Mouse (Mus musculus) CH12.LX (cell line): Measurements from ENCODE around the gene Atg4d. TPM values are rescaled to one million over a fixed set of nuclear protein-coding genes. Genes with fewer than 3 reads are reported as not detected.

Source experiments
- DNase-seq: peaks from one replicate; pipeline ENCODE4 v3.0.0-alpha.2; 2013; ENCODE audit errors: extremely low read depth
- H3K27ac ChIP-seq: 2 replicates; pipeline ENCODE4 v1.5.1; 2012; ENCODE audit warnings: low read depth, mild to moderate bottlenecking, control low read depth, moderate library complexity; ENCODE audit not compliant: insufficient read depth
- H3K27me3 ChIP-seq: replicated peaks from 2 replicates; pipeline ENCODE3; 2012; ENCODE audit warnings: inconsistent platforms
- H3K36me3 ChIP-seq, 2 experiments: replicated peaks in 1 of 2; 2 replicates each; pipeline versions ENCODE3 to v1.6.1; 2012; ENCODE audit warnings: inconsistent platforms in 1 of 2, low read length in 1 of 2, mild to moderate bottlenecking in 1 of 2, mixed read lengths in 1 of 2, moderate library complexity in 1 of 2; ENCODE audit not compliant: control insufficient read depth in 1 of 2, insufficient read depth in 1 of 2
- H3K4me1 ChIP-seq, 2 experiments: 2 replicates each; pipeline ENCODE4 v1.6.1; 2012; ENCODE audit warnings: inconsistent platforms in 1 of 2, moderate library complexity in 1 of 2; ENCODE audit not compliant: insufficient read depth in 2 of 2, control insufficient read depth in 1 of 2
- H3K4me2 ChIP-seq: 2 replicates; pipeline ENCODE4 v1.6.1; 2012; ENCODE audit warnings: low read depth, mild to moderate bottlenecking, control low read depth; ENCODE audit not compliant: poor library complexity, insufficient read depth, severe bottlenecking
- H3K4me3 ChIP-seq, 3 experiments: fragments of 150-350 bp in 1 of 3; sonication (generic) in 1 of 3; replicated peaks in 1 of 3; 2 replicates each; pipeline versions ENCODE3 to v1.5.1; 2011 to 2012; ENCODE audit warnings: low read depth in 2 of 3, low read length in 2 of 3, mild to moderate bottlenecking in 2 of 3, moderate library complexity in 2 of 3, control low read depth in 1 of 3, improper control_type of control experiment in 1 of 3, inconsistent platforms in 1 of 3, mixed read lengths in 1 of 3; ENCODE audit not compliant: poor library complexity in 1 of 3
- H3K79me2 ChIP-seq: replicated peaks from 2 replicates; pipeline ENCODE4 v1.6.1; 2012; ENCODE audit warnings: mild to moderate bottlenecking, moderate library complexity; ENCODE audit not compliant: control insufficient read depth, poor library complexity, insufficient read depth, severe bottlenecking; ENCODE audit errors: extremely low read depth
- H3K9ac ChIP-seq: 2 replicates; pipeline ENCODE4 v1.6.1; 2012; ENCODE audit warnings: low read depth, mild to moderate bottlenecking, control low read depth, moderate library complexity; ENCODE audit not compliant: insufficient read depth
- H3K9me3 ChIP-seq: replicated peaks from 2 replicates; pipeline ENCODE3; 2012; ENCODE audit warnings: low read length, inconsistent platforms, mixed read lengths
- BHLHE40 ChIP-seq: IDR thresholded peaks from 2 replicates; pipeline ENCODE4 v1.6.1; 2011; ENCODE audit warnings: mild to moderate bottlenecking, low read depth, low read length, improper control_type of control experiment
- CTCF ChIP-seq, 2 experiments: IDR thresholded peaks in 1 of 2; conservative IDR thresholded peaks in 1 of 2; 2 replicates each; pipeline ENCODE4 v1.5.1; 2011 to 2012; ENCODE audit warnings: low read depth in 2 of 2, low read length in 2 of 2, improper control_type of control experiment in 1 of 2, inconsistent platforms in 1 of 2, mild to moderate bottlenecking in 1 of 2, moderate library complexity in 1 of 2
- ELF1 ChIP-seq: IDR thresholded peaks from 2 replicates; pipeline ENCODE4 v1.6.1; 2014; ENCODE audit warnings: low read depth, mild to moderate bottlenecking, inconsistent platforms, low read length, improper control_type of control experiment
- HCFC1 ChIP-seq: IDR thresholded peaks from 2 replicates; pipeline ENCODE4 v1.6.1; 2012; ENCODE audit warnings: low read depth, mild to moderate bottlenecking, inconsistent platforms, low read length, improper control_type of control experiment
- JUND ChIP-seq: conservative IDR thresholded peaks from 2 replicates; pipeline ENCODE4 v1.6.1; 2011; ENCODE audit warnings: low read depth, low read length, improper control_type of control experiment
- KAT2A ChIP-seq: IDR thresholded peaks from 2 replicates; pipeline ENCODE4 v1.6.1; 2012; ENCODE audit warnings: low read length, improper control_type of control experiment, inconsistent platforms; ENCODE audit not compliant: insufficient replicate concordance
- MEF2A ChIP-seq: IDR thresholded peaks from 2 replicates; pipeline ENCODE4 v1.6.1; 2014; ENCODE audit warnings: low read depth, mild to moderate bottlenecking, inconsistent platforms, low read length, improper control_type of control experiment, borderline replicate concordance
- MXI1 ChIP-seq: IDR thresholded peaks from 2 replicates; pipeline ENCODE4 v1.6.1; 2011; ENCODE audit warnings: mild to moderate bottlenecking, low read depth, low read length, improper control_type of control experiment
- NELFE ChIP-seq: IDR thresholded peaks from 2 replicates; pipeline ENCODE4 v1.6.1; 2011; ENCODE audit warnings: low read depth, low read length, improper control_type of control experiment
- RAD21 ChIP-seq: IDR thresholded peaks from 2 replicates; pipeline ENCODE4 v1.6.1; 2011; ENCODE audit warnings: low read depth, mild to moderate bottlenecking, low read length, improper control_type of control experiment, moderate library complexity
- RCOR1 ChIP-seq: conservative IDR thresholded peaks from 2 replicates; pipeline ENCODE4 v1.6.1; 2012; ENCODE audit warnings: low read depth, mild to moderate bottlenecking, inconsistent platforms, low read length, improper control_type of control experiment
- SIN3A ChIP-seq: IDR thresholded peaks from 2 replicates; pipeline ENCODE4 v1.6.1; 2012; ENCODE audit warnings: low read length, improper control_type of control experiment, inconsistent platforms
- TCF12 ChIP-seq: IDR thresholded peaks from 2 replicates; pipeline ENCODE4 v1.6.1; 2014; ENCODE audit warnings: low read depth, mild to moderate bottlenecking, inconsistent platforms, low read length, improper control_type of control experiment
- ZKSCAN1 ChIP-seq: IDR thresholded peaks from 2 replicates; pipeline ENCODE4 v1.6.1; 2012; ENCODE audit warnings: low read depth, inconsistent platforms, low read length, improper control_type of control experiment, borderline replicate concordance
- dilution Hi-C: fragments of 300-500 bp; cut with MboI; formaldehyde crosslinking; loops from 2 replicates; pipeline ENCODE4 v1.14.3; 2020; ENCODE audit warnings: low sequenced_read_pairs; ENCODE audit not compliant: extremely low pct_unique_long_range_greater_than_20kb, extremely low pct_ligation_motif_present
- in situ Hi-C: fragments of 300-500 bp; cut with MboI; formaldehyde crosslinking; loops from 3 replicates; pipeline ENCODE4 v1.14.3; 2019; ENCODE audit warnings: low sequenced_read_pairs, low pct_ligation_motif_present, low pct_unique_long_range_greater_than_20kb, mixed read lengths
- polyA plus RNA-seq: library from polyadenylated mRNA; unstranded; fragments of >175 nt; gene quantifications from 2 replicates; pipeline ENCODE4 v1.2.1, GENCODE M21; 2012; ENCODE audit warnings: low read depth; ENCODE audit not compliant: insufficient read length
- total RNA-seq, 2 experiments: library from RNA; depleted of rRNA; stranded (reverse); fragments of 300-350 nt in 1 of 2; fragments of >200 nt in 1 of 2; gene quantifications; 2 replicates each; pipeline ENCODE4 v1.2.3; 2012 to 2014

Atg4d gene
- total and polyA plus RNA-seq, 3 experiments = 7.7 to 14.3 (median 10.3) TPM

GRCm38 (mm10) chr9:21216050-21216841 lies 48.8 kb upstream of the Atg4d start:
- Histone ChIP-seq H3K36me3 (peaks cover 14 to 20% of the 10 kb centered on the region in 2 experiments), H3K4me3 (no peak overlapping the region), H3K9ac (no peak overlapping the region), H3K9me3 (no peaks in the 10 kb centered on the region), H3K27ac (no peak overlapping the region), H3K27me3 (peaks cover 2% of the 10 kb centered on the region), H3K4me2 (no peak overlapping the region), H3K4me1 (peaks cover 2 to 27% of the 10 kb centered on the region in 2 experiments; a peak in 2 of 4 replicates), H3K79me2 (no peaks in the 10 kb centered on the region)
- in situ Hi-C loops (no loop called here), dilution Hi-C loops (no loop called here)
- TF ChIP-seq JUND (no peak), KAT2A (no peak), RCOR1 (no peak), TCF12 (no peak), ELF1 (no peak), SIN3A (no peak), MEF2A (no peak), CTCF (conservative IDR thresholded peaks at IDR 0.05 in 1 of 2, IDR thresholded peaks at IDR 0.05 in 1 of 2; ENCODE audit: low read depth in 2 of 2, low read length in 2 of 2) (no peak), NELFE (no peak), HCFC1 (no peak), RAD21 (no peak), BHLHE40 (no peak)
- DNase-seq = no peak

- in situ Hi-C loops = loop anchor here (5.0 to 10.0 kb wide), 2 partner anchors 63 to 195 kb away; partner anchors contain the start of gene Qtrt1
- no peak overlapping the region for H3K27ac ChIP-seq
- dilution Hi-C loops = no loop called here
- peaks cover 10% of the 10 kb centered on the region for H3K9me3 ChIP-seq
- H3K36me3 ChIP-seq = no peaks in the 10 kb centered on the region
- no peak for TF ChIP-seq ZKSCAN1
- TF ChIP-seq MXI1 = no peak
- DNase-seq = peak; percentile 42
- H3K4me3 ChIP-seq = no peak overlapping the region
- H3K4me2 ChIP-seq = no peak overlapping the region
- H3K27me3 ChIP-seq = peaks cover 2% of the 10 kb centered on the region
- H3K9ac ChIP-seq = no peak overlapping the region
- H3K4me1 ChIP-seq = peaks cover 2 to 12% of the 10 kb centered on the region in 2 experiments; a peak in 2 of 4 replicates
- no peaks in the 10 kb centered on the region for H3K79me2 ChIP-seq
Measured at GRCm38 (mm10) chr9:21219820-21220219, 45.3 kb upstream of the Atg4d start.
